Mouse (Mus musculus): ENCODE data around the gene Orai3. TPM values are rescaled to one million over a fixed set of nuclear protein-coding genes. Genes with fewer than 3 reads are reported as not detected.
A peak's percentile ranks its signal among the peaks of the same experiment; 100 is the strongest.

Orai3 gene
- polyA plus RNA-seq, 1 experiment = 24.1 TPM

DNA sequence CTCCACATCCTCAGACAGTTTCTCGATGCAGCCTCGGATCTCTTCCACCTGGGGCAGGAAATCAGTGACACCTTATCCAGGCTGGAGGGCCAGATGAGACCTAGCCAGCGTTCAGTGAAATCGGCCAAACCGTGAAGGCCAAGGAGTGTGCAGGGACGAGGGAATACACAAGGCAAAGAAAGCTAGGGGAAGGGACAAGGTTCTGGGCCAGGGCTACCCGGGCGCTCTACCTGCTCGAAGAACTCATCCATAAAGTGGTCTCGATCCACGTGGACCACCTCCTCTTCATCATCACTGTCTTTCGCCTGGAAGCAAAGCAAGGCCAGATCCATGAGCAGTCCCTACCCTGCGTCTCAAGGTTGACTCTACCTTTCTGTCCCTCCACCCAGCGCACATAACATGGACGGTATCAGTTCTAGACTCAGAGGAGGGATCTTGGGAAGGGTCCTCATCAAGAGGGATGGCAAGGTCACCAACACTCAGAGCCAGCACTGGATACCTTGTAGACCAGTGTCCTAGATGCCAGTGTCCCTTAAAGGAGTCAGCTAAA, 45.6 kb downstream of the Orai3 start:
- Histone ChIP-seq H3K27ac (ENCODE audit: insufficient read depth, low read length) (peak overlapping the region; percentile 90), H3K4me1 (ENCODE audit: control insufficient read depth, insufficient read depth, low read length) (peaks cover 58% of the 10 kb centered on the region), H3K4me3 (replicated peaks; ENCODE audit: insufficient read depth, low read depth, low read length) (no peak overlapping the region), H3K27me3 (ENCODE audit: control insufficient read depth, insufficient read depth, low read length) (no peaks in the 10 kb centered on the region)
- TF ChIP-seq POLR2A (IDR thresholded peaks at IDR 0.05; ENCODE audit: borderline replicate concordance, insufficient read depth, low read length) (no peak), CTCF (IDR thresholded peaks at IDR 0.05; ENCODE audit: borderline replicate concordance, insufficient read depth, low read depth, low read length) (no peak)
- WGBS = 60% methylated on average over 15 of the region's 15 CpGs
- DNase-seq = no peak

DNA sequence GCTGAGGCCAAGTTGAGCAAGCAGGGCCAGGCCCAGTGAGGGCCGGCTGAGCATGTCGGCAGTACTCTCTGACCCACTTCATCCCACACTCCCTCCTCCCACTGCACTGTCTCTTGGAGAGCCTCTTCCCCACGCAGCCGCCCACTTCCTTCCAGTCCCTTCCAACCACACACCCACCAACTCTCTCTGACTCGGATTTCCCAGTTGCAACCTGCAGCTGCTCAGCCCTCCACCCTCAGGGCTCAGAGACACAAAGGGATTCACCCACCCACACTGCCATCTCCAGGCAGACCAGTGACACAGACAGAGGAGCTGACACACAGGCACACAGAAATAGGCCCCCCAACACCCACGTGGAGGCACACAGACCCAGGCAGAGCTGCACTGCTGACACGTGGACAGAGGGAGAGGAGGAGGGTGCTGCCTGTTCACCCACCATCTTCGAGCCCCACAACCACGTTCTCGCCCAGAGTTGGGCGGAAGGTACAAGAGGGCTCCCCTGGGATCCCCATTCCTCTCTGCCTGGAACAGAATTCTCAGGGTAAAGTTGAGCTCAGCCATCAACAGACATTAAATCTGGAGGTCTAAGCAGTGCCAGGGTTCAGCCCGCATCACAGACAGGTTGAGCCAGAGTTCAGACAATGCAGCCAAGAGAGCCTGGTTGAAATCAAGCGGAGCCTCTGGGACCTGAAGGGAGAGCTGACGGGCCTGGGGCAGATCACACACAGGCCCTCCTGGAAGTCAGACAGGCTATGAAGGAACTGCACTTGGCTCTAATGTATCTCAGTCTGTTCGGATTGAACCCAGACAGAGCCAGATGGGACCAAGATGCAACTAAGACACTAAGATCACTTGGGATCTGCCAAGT, 46.6 kb downstream of the Orai3 start:
- 9% methylated on average over 15 of the region's 15 CpGs for WGBS
- Histone ChIP-seq H3K4me1 (ENCODE audit: control insufficient read depth, insufficient read depth, low read length) (peaks cover 56% of the 10 kb centered on the region), H3K27me3 (ENCODE audit: control insufficient read depth, insufficient read depth, low read length) (no peaks in the 10 kb centered on the region), H3K27ac (ENCODE audit: insufficient read depth, low read length) (peak overlapping the region; percentile 90), H3K4me3 (replicated peaks; ENCODE audit: insufficient read depth, low read depth, low read length) (peak overlapping the region; percentile 1)
- DNase-seq = peak; percentile 68 to 71
- TF ChIP-seq CTCF (IDR thresholded peaks at IDR 0.05; ENCODE audit: borderline replicate concordance, insufficient read depth, low read depth, low read length) = peak; percentile 64; the same call in 1 of the 2 replicates
- TF ChIP-seq POLR2A (IDR thresholded peaks at IDR 0.05; ENCODE audit: borderline replicate concordance, insufficient read depth, low read length) = no peak

DNA sequence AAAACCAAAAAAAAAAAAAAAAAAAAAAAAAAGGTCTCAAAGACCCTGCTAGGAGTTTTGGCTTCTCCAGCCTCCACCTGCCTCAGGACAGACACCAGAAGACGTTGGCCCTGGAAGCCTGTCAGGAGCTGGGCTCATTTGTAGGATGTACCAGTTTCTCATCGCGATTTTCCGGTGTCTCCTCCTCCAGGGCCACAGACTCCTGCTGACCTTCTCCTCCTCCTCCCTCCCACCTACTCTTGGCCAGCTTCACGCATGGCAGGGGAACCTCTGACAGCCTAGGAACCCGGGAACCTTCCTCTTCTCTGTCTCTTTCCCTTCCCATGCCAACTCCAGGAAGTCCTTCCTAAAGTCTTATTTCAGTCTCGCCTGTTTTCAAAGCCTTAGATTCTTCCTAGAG, 47.4 kb downstream of the Orai3 start:
- peak; percentile 55 to 62 for DNase-seq
- TF ChIP-seq CTCF (IDR thresholded peaks at IDR 0.05; ENCODE audit: borderline replicate concordance, insufficient read depth, low read depth, low read length) (no peak), POLR2A (IDR thresholded peaks at IDR 0.05; ENCODE audit: borderline replicate concordance, insufficient read depth, low read length) (no peak)
- Histone ChIP-seq H3K27ac (ENCODE audit: insufficient read depth, low read length) (peak overlapping the region; percentile 49), H3K4me3 (replicated peaks; ENCODE audit: insufficient read depth, low read depth, low read length) (no peak overlapping the region), H3K27me3 (ENCODE audit: control insufficient read depth, insufficient read depth, low read length) (no peaks in the 10 kb centered on the region), H3K4me1 (ENCODE audit: control insufficient read depth, insufficient read depth, low read length) (peaks cover 55% of the 10 kb centered on the region)
- 16% methylated on average over 7 of the region's 7 CpGs for WGBS

- peaks cover 50% of the 10 kb centered on the region for H3K4me1 ChIP-seq (ENCODE audit: control insufficient read depth, insufficient read depth, low read length)
- no peak for TF ChIP-seq POLR2A (IDR thresholded peaks at IDR 0.05; ENCODE audit: borderline replicate concordance, insufficient read depth, low read length)
- no peak for TF ChIP-seq CTCF (IDR thresholded peaks at IDR 0.05; ENCODE audit: borderline replicate concordance, insufficient read depth, low read depth, low read length)
- H3K4me3 ChIP-seq (replicated peaks; ENCODE audit: insufficient read depth, low read depth, low read length) = no peak overlapping the region
- WGBS = 40% methylated on average over 5 of the region's 5 CpGs
- peak overlapping the region; percentile 49; the same call in 1 of the 2 replicates for H3K27ac ChIP-seq (ENCODE audit: insufficient read depth, low read length)
- no peaks in the 10 kb centered on the region for H3K27me3 ChIP-seq (ENCODE audit: control insufficient read depth, insufficient read depth, low read length)
- DNase-seq = peak; percentile 29 to 35
These were observed 48.2 kb downstream of the Orai3 start for GRCm38 (mm10) chr7:127817776-127818175.

- H3K4me1 ChIP-seq (ENCODE audit: control insufficient read depth, insufficient read depth, low read length) = peaks cover 36% of the 10 kb centered on the region
- no peak for DNase-seq
- no peak overlapping the region for H3K27ac ChIP-seq (ENCODE audit: insufficient read depth, low read length)
- H3K27me3 ChIP-seq (ENCODE audit: control insufficient read depth, insufficient read depth, low read length) = no peaks in the 10 kb centered on the region
- peak overlapping the region; percentile 40 for H3K4me3 ChIP-seq (replicated peaks; ENCODE audit: insufficient read depth, low read depth, low read length)
- TF ChIP-seq POLR2A (IDR thresholded peaks at IDR 0.05; ENCODE audit: borderline replicate concordance, insufficient read depth, low read length) (no peak), CTCF (IDR thresholded peaks at IDR 0.05; ENCODE audit: borderline replicate concordance, insufficient read depth, low read depth, low read length) (no peak)
- 37% methylated on average over 13 of the region's 13 CpGs for WGBS
These were observed 51.4 kb downstream of the Orai3 start for GRCm38 (mm10) chr7:127820836-127821509.

GRCm38 (mm10) chr7:127822494-127822893, 52.9 kb downstream of the Orai3 start:
- peak overlapping the region; percentile 94 for H3K4me3 ChIP-seq (replicated peaks; ENCODE audit: insufficient read depth, low read depth, low read length)
- DNase-seq = no peak
- H3K4me1 ChIP-seq (ENCODE audit: control insufficient read depth, insufficient read depth, low read length) = peaks cover 24% of the 10 kb centered on the region
- 46% methylated on average over 3 of the region's 3 CpGs for WGBS
- no peak for TF ChIP-seq CTCF (IDR thresholded peaks at IDR 0.05; ENCODE audit: borderline replicate concordance, insufficient read depth, low read depth, low read length)
- TF ChIP-seq POLR2A (IDR thresholded peaks at IDR 0.05; ENCODE audit: borderline replicate concordance, insufficient read depth, low read length) = no peak
- no peaks in the 10 kb centered on the region for H3K27me3 ChIP-seq (ENCODE audit: control insufficient read depth, insufficient read depth, low read length)
- H3K27ac ChIP-seq (ENCODE audit: insufficient read depth, low read length) = peak overlapping the region; percentile 89; the same call in 1 of the 2 replicates

DNA sequence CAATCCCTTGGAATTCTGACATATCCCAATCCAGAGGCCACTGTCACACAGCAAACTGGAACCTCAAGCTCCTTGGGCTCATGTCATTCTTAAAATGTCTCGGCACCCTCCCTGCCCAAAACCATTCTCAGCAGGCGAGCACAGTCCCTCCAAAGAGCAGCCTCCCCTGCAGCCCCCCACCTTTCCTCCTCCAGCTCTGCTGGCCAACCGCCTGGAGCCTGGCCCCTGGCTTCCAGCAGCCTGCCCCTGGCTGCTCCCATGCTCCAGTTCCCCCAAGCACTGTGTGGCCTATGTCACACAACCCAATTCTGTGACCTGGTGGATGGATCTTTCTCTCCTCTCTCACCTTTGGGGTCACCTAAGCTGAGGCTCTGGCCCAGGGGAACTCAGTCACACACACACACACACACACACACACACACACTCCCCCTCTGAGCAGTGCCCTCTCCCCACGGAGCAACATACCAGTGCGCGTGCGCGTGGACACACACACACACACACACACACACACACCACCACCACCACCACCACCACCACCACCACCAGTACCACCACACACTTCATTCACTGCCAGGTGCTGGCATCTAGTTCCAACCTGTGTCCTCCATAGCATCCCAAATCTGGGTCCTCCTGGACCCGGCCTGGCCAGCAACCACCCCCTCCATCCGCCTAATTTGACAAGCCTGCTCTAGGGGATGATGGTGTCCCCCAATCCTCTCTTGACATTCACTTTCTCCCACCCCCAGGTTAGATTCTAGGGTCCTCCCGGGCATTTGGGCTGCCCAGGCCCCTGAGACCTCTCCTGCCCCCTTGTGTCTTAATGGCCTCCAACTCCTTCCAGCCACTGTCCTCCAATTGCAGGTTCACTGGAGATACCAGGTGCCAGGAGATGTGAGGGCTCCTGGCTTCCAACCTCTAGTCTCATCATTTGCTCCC, 53.9 kb downstream of the Orai3 start:
- no peaks in the 10 kb centered on the region for H3K27me3 ChIP-seq (ENCODE audit: control insufficient read depth, insufficient read depth, low read length)
- H3K4me1 ChIP-seq (ENCODE audit: control insufficient read depth, insufficient read depth, low read length) = peaks cover 19% of the 10 kb centered on the region
- DNase-seq = peak; percentile 69 to 73
- peak overlapping the region; percentile 94 for H3K4me3 ChIP-seq (replicated peaks; ENCODE audit: insufficient read depth, low read depth, low read length)
- 6% methylated on average over 11 of the region's 11 CpGs for WGBS
- TF ChIP-seq POLR2A (IDR thresholded peaks at IDR 0.05; ENCODE audit: borderline replicate concordance, insufficient read depth, low read length) (peak; percentile 31; the same call in 1 of the 2 replicates), CTCF (IDR thresholded peaks at IDR 0.05; ENCODE audit: borderline replicate concordance, insufficient read depth, low read depth, low read length) (peak; percentile 32; the same call in 1 of the 2 replicates)
- peak overlapping the region; percentile 89 for H3K27ac ChIP-seq (ENCODE audit: insufficient read depth, low read length)
